Mouse (Mus musculus) spleen, adult 12 weeks (tissue): ENCODE measurements around the gene Pcyox1.

Experiments
- DNase-seq: peaks from one replicate; pipeline ENCODE4 v3.0.0; 2022; ENCODE audit warnings: low spot score

Pcyox1 gene

GRCm38 (mm10) chr6:86396581-86397256 lies at the start of gene Pcyox1:
Pcyox1 (minus strand) TSS chr6:86397154.
- DNase-seq: peak; percentile 77

GRCm38 (mm10) chr6:86445551-86445950 lies 48.6 kb upstream of the Pcyox1 start:
- no peak for DNase-seq

- no peak for DNase-seq
These were observed 44.6 kb upstream of the Pcyox1 start for GRCm38 (mm10) chr6:86441571-86441970.

GRCm38 (mm10) chr6:86439531-86439930 lies 42.6 kb upstream of the Pcyox1 start:
- no peak for DNase-seq

- DNase-seq: no peak
These were observed 42.2 kb upstream of the Pcyox1 start for GRCm38 (mm10) chr6:86439119-86439496.

GRCm38 (mm10) chr6:86438272-86439118 lies 41.5 kb upstream of the Pcyox1 start, which contains the start of gene C87436:
C87436 (plus strand) TSS chr6:86438374.
- peak; percentile 94 for DNase-seq

- DNase-seq: no peak
These were observed 40.8 kb upstream of the Pcyox1 start for GRCm38 (mm10) chr6:86437711-86438110.

GRCm38 (mm10) chr6:86433696-86434095 lies 36.7 kb upstream of the Pcyox1 start:
- no peak for DNase-seq

- DNase-seq: no peak
These were observed 34.6 kb upstream of the Pcyox1 start for GRCm38 (mm10) chr6:86431531-86431930.

GRCm38 (mm10) chr6:86426358-86426757 lies 29.4 kb upstream of the Pcyox1 start, which contains the start of gene Gm44790:
Gm44790 (plus strand) TSS chr6:86426658.
- DNase-seq: no peak

- DNase-seq: no peak
These were observed 23.5 kb upstream of the Pcyox1 start for GRCm38 (mm10) chr6:86420491-86420890.

- DNase-seq: no peak
These were observed 22.3 kb upstream of the Pcyox1 start for GRCm38 (mm10) chr6:86419239-86419638.

GRCm38 (mm10) chr6:86418711-86419110 lies 21.8 kb upstream of the Pcyox1 start:
- DNase-seq: no peak

- no peak for DNase-seq
These were observed 9.4 kb upstream of the Pcyox1 start for GRCm38 (mm10) chr6:86406306-86406705.

GRCm38 (mm10) chr6:86404996-86405395 lies 8.0 kb upstream of the Pcyox1 start:
- DNase-seq: no peak

GRCm38 (mm10) chr6:86404100-86404861 lies 7.3 kb upstream of the Pcyox1 start, which contains the start of gene Tia1:
Tia1 (plus strand) TSS chr6:86404219.
- peak; percentile 89 for DNase-seq

GRCm38 (mm10) chr6:86403728-86404099 lies 6.8 kb upstream of the Pcyox1 start:
- peak; percentile 79 for DNase-seq

GRCm38 (mm10) chr6:86402681-86403607 lies 6.0 kb upstream of the Pcyox1 start:
- DNase-seq: no peak

- peak; percentile 58 for DNase-seq
These were observed 4.0 kb upstream of the Pcyox1 start for GRCm38 (mm10) chr6:86400972-86401371.

GRCm38 (mm10) chr6:86399995-86400394 lies 3.0 kb upstream of the Pcyox1 start:
- DNase-seq: no peak

- DNase-seq: no peak
These were observed 2.0 kb upstream of the Pcyox1 start for GRCm38 (mm10) chr6:86398986-86399385.
